Mouse (Mus musculus) skeletal muscle tissue, adult 2 months (tissue): ENCODE results near the gene Dlec1.

ENCODE experiments used
- DNase-seq: peaks from one replicate; pipeline ENCODE4 v3.0.0-alpha.2; 2012; ENCODE audit warnings: low read depth, low spot score

Dlec1 gene

DNA sequence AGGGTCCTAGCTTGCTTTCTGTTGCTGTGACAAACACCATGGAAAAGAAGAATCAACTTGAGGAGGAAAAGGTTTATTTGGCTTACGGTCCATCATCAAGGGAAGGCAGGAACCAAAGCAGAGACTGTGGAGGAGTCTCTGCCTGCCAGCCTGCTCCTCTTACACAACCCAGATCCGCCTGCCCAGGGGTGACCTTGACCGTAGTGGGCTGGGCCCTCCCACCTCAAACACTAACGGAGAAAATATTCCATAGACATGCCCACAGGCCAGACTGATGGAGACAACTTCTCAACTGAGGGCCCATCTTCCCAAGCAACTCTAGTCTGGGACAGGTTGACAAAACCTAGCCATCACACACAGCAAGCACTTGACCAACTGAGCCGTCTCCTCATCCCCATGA is 39.8 kb downstream of the Dlec1 start:
- no peak for DNase-seq

DNA sequence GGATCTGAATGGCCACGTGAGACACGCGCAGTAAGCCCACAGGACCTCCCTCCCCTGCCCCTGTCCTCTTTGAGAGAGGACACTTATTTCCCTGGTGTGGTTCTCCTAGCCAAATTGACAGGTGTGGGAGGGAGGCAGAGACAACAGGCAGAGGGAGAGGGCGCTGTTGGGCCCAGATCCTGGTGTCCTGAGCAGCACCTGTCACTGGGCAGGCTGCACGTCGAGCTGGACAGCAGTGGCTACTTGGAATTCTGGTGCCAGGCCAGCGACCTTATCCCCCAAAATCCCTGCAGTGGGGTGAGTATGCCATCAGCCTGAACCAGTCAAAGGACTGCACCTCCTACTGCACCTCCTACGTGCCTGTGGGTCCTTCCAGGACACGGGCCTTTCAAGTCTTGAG is 41.1 kb downstream of the Dlec1 start:
- DNase-seq, result no peak

- no peak for DNase-seq
These were observed 42.4 kb downstream of the Dlec1 start for GRCm38 (mm10) chr9:119144696-119145095.

GRCm38 (mm10) chr9:119145137-119145536 is 42.9 kb downstream of the Dlec1 start:
- no peak for DNase-seq

DNA sequence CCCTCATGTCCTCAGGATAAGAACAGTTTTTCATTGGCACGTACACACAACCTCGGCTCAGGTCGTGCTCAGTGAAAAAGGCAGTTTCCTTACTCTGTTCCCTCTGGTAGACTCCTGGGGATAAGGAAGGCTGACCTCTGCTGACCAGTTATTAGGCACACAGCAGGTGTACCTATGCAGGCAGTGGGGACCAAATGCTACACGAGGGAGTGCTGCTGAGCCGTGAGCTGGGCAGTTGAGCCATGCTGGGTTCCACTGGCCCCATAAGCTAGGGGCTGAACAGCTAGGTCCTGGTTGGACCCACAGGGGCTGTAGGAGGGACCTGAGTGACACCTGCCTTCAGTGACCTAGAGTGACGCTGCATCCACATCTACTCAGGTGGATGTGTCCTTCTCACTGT is 43.4 kb downstream of the Dlec1 start:
- no peak for DNase-seq

DNA sequence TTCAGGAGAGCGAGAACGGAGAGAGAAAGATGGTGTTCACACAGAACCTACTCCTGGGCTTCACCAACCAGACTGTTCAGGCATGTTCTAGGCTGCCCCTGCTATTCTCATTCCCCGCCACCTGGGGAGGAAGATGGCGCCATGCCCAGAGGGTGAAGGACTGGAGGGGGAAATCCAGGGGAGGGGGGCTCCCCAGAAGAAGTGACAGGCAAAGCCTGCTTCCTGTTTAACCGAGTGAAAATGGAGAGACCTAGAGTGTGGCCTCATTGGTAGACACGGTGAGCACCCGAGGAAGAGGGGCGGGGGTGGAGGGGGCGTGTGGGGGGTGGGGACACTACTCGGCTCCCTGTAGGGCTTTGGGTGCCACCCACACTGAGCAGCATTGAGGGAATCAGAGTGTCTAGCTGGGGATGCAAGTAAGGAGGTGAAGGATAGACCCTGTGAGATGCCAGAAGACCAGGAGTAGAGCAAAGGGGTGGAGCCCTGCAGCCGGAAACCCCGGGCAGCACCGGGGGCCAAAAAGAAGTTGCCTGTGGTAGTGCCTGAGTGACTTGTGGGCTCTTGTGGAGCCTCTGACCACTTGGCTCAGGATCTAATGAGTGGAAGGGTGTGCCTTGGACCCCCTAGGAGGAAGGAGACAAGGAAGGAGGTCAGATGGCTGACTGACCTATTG is 44.0 kb downstream of the Dlec1 start:
- DNase-seq, result no peak

GRCm38 (mm10) chr9:119149601-119150000 is 47.3 kb downstream of the Dlec1 start:
- no peak for DNase-seq

GRCm38 (mm10) chr9:119151751-119152150 is 49.5 kb downstream of the Dlec1 start:
- no peak for DNase-seq

- DNase-seq, result no peak
These were observed 53.1 kb downstream of the Dlec1 start for GRCm38 (mm10) chr9:119155416-119155815.

GRCm38 (mm10) chr9:119155826-119156225 is 53.5 kb downstream of the Dlec1 start:
- no peak for DNase-seq

- peak; percentile 29 for DNase-seq
These were observed 54.3 kb downstream of the Dlec1 start, which contains the start of gene Acaa1b for GRCm38 (mm10) chr9:119156278-119157201. TSS of gene Acaa1b (minus strand) at chr9:119157093.

GRCm38 (mm10) chr9:119158861-119159260 is 56.6 kb downstream of the Dlec1 start, which contains the start of gene Gm47289:
TSS of gene Gm47289 (plus strand) at chr9:119159161.
- no peak for DNase-seq

GRCm38 (mm10) chr9:119160689-119161088 is 58.4 kb downstream of the Dlec1 start:
- DNase-seq, result no peak

- DNase-seq, result no peak
These were observed 62.5 kb downstream of the Dlec1 start for GRCm38 (mm10) chr9:119164743-119165142.

DNA sequence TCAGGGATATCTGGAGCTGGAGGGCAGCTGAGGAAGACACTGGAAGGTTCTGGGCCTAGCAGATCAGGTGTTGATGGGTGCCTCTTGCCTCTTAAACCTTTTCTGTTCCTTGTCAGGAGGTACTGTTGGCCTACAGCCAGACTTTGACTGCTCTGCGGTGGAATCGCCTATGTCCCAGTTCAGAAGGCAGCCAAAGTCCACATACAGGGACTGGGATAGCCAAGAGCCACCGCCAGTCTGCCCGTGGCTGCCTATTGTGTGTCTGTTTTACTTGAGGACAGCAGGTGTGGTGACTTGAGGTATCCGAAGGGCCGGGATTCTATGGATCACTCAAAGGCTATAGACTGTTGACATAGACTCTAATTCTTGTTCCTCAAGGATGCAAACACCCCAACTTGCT is 63.3 kb downstream of the Dlec1 start:
- no peak for DNase-seq

DNA sequence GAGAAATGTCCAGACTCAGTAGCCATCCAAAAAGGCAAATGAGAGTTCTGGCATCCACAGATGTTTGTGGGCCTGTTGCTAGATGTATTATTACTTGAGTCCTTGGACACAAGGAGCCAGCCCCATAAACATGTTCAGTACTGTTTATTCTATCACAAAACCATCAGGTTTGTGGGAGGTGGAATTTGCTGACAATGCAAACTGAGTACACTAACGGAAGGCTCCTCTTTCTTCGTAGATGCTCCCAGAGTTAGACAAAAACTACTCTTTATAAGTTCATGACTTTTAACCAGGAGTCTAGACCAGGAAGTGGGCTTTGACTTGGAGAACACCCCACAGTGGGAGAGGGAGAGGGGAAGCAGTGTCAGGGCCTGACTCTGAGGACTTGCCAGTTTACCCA is 65.3 kb downstream of the Dlec1 start:
- no peak for DNase-seq

- no peak for DNase-seq
These were observed 77.0 kb downstream of the Dlec1 start for GRCm38 (mm10) chr9:119179292-119179691.

- peak; percentile 27 for DNase-seq
These were observed 79.0 kb downstream of the Dlec1 start for GRCm38 (mm10) chr9:119181241-119181728.

DNA sequence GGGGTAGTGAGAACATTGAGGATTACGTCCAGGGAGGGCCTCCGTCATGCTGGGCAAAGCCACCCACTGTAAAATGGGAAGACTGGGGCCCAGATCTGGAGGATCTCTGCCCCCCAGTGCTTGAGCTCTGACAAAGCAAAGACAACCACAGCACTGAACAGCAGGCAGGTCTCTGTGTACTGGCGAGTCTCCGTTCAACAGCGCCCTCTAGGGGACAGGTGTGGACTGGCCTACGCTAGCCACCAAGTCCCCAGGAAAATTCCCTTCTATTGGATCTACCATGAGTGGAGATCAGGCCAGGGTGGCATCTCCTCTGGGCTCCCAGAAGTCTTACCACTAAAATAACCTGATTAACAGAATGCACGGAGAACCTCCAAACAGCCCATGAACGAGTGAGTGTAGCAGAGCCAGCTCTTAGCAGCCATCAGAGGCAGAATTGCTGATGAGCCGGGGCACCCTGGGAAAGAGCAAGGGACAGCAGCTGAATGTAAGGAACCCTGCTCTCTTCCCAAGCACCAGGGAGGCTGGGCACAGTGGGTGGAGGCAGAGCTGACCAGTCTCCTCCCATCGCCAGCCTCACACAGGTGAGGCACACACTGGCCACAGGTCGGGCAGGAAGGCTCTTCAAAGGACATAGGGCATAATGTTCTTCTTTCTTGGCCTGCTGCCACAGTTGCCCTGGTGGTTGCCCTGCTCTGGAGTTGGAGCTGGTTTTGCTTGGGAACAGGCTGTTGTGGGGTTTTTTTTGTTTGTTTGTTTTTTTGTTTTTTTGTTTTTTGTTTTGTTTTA is 90.1 kb downstream of the Dlec1 start:
- DNase-seq, result no peak
